Mouse (Mus musculus): ENCODE measurements around the gene Zfp318. TPM values are rescaled to one million over a fixed set of nuclear protein-coding genes. Genes with fewer than 3 reads are reported as not detected.

The Zfp318 gene
- total RNA-seq, 1 experiment = 14.0 TPM

DNA sequence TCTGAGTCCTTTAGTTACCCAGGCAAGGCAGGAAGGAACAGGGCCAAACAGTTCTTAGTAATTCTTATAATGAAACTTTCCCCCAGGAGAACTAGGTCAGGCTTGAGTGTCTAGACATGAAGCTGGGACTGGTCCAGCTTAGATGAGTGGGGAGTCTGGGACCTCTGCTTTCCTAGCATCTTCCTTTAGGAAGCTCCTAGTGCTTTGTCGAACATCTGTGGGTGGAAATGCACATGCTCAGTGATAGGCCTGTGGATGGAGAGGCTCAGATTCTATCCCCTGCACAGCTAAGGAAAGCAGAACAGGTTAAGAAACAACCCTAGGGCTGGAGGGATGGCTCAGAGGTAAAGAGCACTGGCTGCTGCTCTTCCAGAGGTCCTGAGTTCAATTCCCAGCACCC, 11.1 kb downstream of the Zfp318 start:
- no peaks in the 10 kb centered on the region for H3K4me1 ChIP-seq (ENCODE audit: control insufficient read depth in 2 of 2, insufficient read depth in 2 of 2, low read length in 2 of 2, poor library complexity in 1 of 2)
- no peak overlapping the region for H3K4me3 ChIP-seq (ENCODE audit: insufficient read depth in 1 of 2, low read depth in 1 of 2, low read length in 2 of 2, poor library complexity in 1 of 2, severe bottlenecking in 1 of 2)
- TF ChIP-seq CHD2 (IDR thresholded peaks at IDR 0.05; ENCODE audit: low read depth, low read length) (no peak), ZC3H11A (IDR thresholded peaks at IDR 0.05; ENCODE audit: borderline replicate concordance, low read depth, low read length) (no peak), HCFC1 (IDR thresholded peaks at IDR 0.05; ENCODE audit: borderline replicate concordance, insufficient read depth, low read length) (no peak)
- no peaks in the 10 kb centered on the region for H3K9me3 ChIP-seq (ENCODE audit: control insufficient read depth, insufficient read depth, low read depth, low read length)
- no peak overlapping the region for H3K9ac ChIP-seq (ENCODE audit: insufficient read depth, low read depth, low read length, poor library complexity, severe bottlenecking)
- H3K27ac ChIP-seq (ENCODE audit: insufficient read depth, low read depth, low read length, poor library complexity, severe bottlenecking) = no peak overlapping the region
- no peak for DNase-seq (ENCODE audit: low read depth, low spot score)
- H3K36me3 ChIP-seq (ENCODE audit: control insufficient read depth, insufficient read depth, low read length, poor library complexity, severe bottlenecking) = peaks cover 9% of the 10 kb centered on the region
- in situ Hi-C loops (cut with MboI; ENCODE audit: low sequenced_read_pairs in 2 of 2, unreplicated experiment in 2 of 2) = no loop called here

DNA sequence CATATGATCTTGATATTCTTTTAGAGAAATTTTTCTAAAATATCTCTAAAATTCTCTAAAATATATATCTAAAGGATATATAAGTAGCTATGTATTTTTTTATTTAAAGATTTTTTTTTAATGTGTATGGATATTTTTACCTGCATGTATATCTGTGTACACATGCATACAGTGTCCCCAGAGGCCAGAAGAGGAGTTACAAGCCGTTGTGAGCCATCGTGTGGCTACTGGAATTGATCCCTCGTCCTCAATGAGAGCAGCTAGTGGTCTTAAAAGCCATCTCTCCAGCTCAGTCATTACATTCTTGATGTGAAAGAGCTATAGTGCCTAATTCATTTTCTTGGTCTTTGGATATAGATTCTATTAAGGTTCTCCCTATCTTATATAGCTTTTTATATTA, 24.9 kb downstream of the Zfp318 start:
- Histone ChIP-seq H3K9ac (ENCODE audit: insufficient read depth, low read depth, low read length, poor library complexity, severe bottlenecking) (no peak overlapping the region), H3K27ac (ENCODE audit: insufficient read depth, low read depth, low read length, poor library complexity, severe bottlenecking) (no peak overlapping the region), H3K4me1 (ENCODE audit: control insufficient read depth in 2 of 2, insufficient read depth in 2 of 2, low read length in 2 of 2, poor library complexity in 1 of 2) (peaks cover 0 to 2% of the 10 kb centered on the region in 2 experiments; a peak in 1 of 4 replicates), H3K4me3 (ENCODE audit: insufficient read depth in 1 of 2, low read depth in 1 of 2, low read length in 2 of 2, poor library complexity in 1 of 2, severe bottlenecking in 1 of 2) (no peak overlapping the region), H3K9me3 (ENCODE audit: control insufficient read depth, insufficient read depth, low read depth, low read length) (no peaks in the 10 kb centered on the region), H3K36me3 (ENCODE audit: control insufficient read depth, insufficient read depth, low read length, poor library complexity, severe bottlenecking) (peaks cover 13% of the 10 kb centered on the region)
- in situ Hi-C loops (cut with MboI; ENCODE audit: low sequenced_read_pairs in 2 of 2, unreplicated experiment in 2 of 2) = no loop called here
- TF ChIP-seq CHD2 (IDR thresholded peaks at IDR 0.05; ENCODE audit: low read depth, low read length) = no peak
- no peak for TF ChIP-seq ZC3H11A (IDR thresholded peaks at IDR 0.05; ENCODE audit: borderline replicate concordance, low read depth, low read length)
- TF ChIP-seq MAFK (IDR thresholded peaks at IDR 0.05; ENCODE audit: insufficient read depth, low read depth, low read length) = no peak
- TF ChIP-seq HCFC1 (IDR thresholded peaks at IDR 0.05; ENCODE audit: borderline replicate concordance, insufficient read depth, low read length) = no peak
- TF ChIP-seq ZNF384 (IDR thresholded peaks at IDR 0.05; ENCODE audit: low read depth, low read length) = no peak
- no peak for DNase-seq (ENCODE audit: low read depth, low spot score)

DNA sequence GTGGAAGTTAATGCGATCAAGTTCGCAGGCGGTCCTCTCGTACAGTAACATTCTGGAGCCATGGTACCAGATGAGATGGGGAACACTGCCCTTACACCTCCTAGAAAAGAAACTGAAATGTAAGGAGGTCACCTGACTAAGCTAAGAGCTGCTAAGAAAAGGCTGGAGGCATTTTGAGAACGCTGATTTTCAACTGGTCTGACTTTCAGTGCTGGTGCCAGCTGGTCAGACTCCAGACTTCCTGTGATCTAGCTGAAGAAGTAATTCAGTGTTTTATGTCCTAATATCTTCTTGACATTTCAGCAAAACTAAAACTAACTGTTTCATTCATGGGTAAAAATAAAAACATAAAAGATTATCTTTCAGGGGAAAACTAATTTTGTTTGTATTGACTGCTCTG, 35.1 kb downstream of the Zfp318 start:
- DNase-seq (ENCODE audit: low read depth, low spot score) = no peak
- in situ Hi-C loops (cut with MboI; ENCODE audit: low sequenced_read_pairs in 2 of 2, unreplicated experiment in 2 of 2) = no loop called here
- no peak overlapping the region for H3K9ac ChIP-seq (ENCODE audit: insufficient read depth, low read depth, low read length, poor library complexity, severe bottlenecking)
- H3K4me1 ChIP-seq (ENCODE audit: control insufficient read depth in 2 of 2, insufficient read depth in 2 of 2, low read length in 2 of 2, poor library complexity in 1 of 2) = no peaks in the 10 kb centered on the region
- TF ChIP-seq CHD2 (IDR thresholded peaks at IDR 0.05; ENCODE audit: low read depth, low read length) = no peak
- no peak for TF ChIP-seq HCFC1 (IDR thresholded peaks at IDR 0.05; ENCODE audit: borderline replicate concordance, insufficient read depth, low read length)
- no peak for TF ChIP-seq MAFK (IDR thresholded peaks at IDR 0.05; ENCODE audit: insufficient read depth, low read depth, low read length)
- TF ChIP-seq ZC3H11A (IDR thresholded peaks at IDR 0.05; ENCODE audit: borderline replicate concordance, low read depth, low read length) = no peak
- TF ChIP-seq ZNF384 (IDR thresholded peaks at IDR 0.05; ENCODE audit: low read depth, low read length) = no peak
- no peaks in the 10 kb centered on the region for H3K36me3 ChIP-seq (ENCODE audit: control insufficient read depth, insufficient read depth, low read length, poor library complexity, severe bottlenecking)
- no peak overlapping the region for H3K4me3 ChIP-seq (ENCODE audit: insufficient read depth in 1 of 2, low read depth in 1 of 2, low read length in 2 of 2, poor library complexity in 1 of 2, severe bottlenecking in 1 of 2)
- H3K27ac ChIP-seq (ENCODE audit: insufficient read depth, low read depth, low read length, poor library complexity, severe bottlenecking) = no peak overlapping the region
- no peaks in the 10 kb centered on the region for H3K9me3 ChIP-seq (ENCODE audit: control insufficient read depth, insufficient read depth, low read depth, low read length)

- TF ChIP-seq ZC3H11A (IDR thresholded peaks at IDR 0.05; ENCODE audit: borderline replicate concordance, low read depth, low read length) (no peak), MAFK (IDR thresholded peaks at IDR 0.05; ENCODE audit: insufficient read depth, low read depth, low read length) (no peak), CHD2 (IDR thresholded peaks at IDR 0.05; ENCODE audit: low read depth, low read length) (no peak), HCFC1 (IDR thresholded peaks at IDR 0.05; ENCODE audit: borderline replicate concordance, insufficient read depth, low read length) (no peak), ZNF384 (IDR thresholded peaks at IDR 0.05; ENCODE audit: low read depth, low read length) (no peak)
- Histone ChIP-seq H3K36me3 (ENCODE audit: control insufficient read depth, insufficient read depth, low read length, poor library complexity, severe bottlenecking) (no peaks in the 10 kb centered on the region), H3K27ac (ENCODE audit: insufficient read depth, low read depth, low read length, poor library complexity, severe bottlenecking) (no peak overlapping the region), H3K4me1 (ENCODE audit: control insufficient read depth in 2 of 2, insufficient read depth in 2 of 2, low read length in 2 of 2, poor library complexity in 1 of 2) (no peaks in the 10 kb centered on the region), H3K9ac (ENCODE audit: insufficient read depth, low read depth, low read length, poor library complexity, severe bottlenecking) (no peak overlapping the region), H3K9me3 (ENCODE audit: control insufficient read depth, insufficient read depth, low read depth, low read length) (no peaks in the 10 kb centered on the region), H3K4me3 (ENCODE audit: insufficient read depth in 1 of 2, low read depth in 1 of 2, low read length in 2 of 2, poor library complexity in 1 of 2, severe bottlenecking in 1 of 2) (no peak overlapping the region)
- no peak for DNase-seq (ENCODE audit: low read depth, low spot score)
- in situ Hi-C loops (cut with MboI; ENCODE audit: low sequenced_read_pairs in 2 of 2, unreplicated experiment in 2 of 2) = no loop called here
Observed at GRCm38 (mm10) chr17:46419717-46420116, 36.2 kb downstream of the Zfp318 start.

DNA sequence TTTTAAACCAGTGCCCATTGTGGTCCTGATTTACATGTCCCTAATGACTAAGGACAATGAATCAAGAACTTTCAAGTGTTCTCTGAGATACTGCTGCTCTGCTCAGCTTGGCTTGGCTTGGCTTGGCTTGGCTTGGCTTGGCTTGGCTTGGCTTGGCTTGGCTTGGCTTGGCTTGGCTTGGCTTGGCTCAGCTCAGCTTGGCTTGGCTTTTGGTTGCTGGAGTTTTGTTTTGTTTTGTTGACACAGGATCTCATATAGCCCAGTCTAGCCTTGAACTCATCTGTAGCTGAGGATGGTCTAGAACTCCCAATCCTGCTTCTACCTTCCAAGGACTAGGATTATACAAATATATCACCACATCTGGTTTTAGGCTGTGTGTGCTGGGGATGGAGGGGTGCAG, 43.0 kb downstream of the Zfp318 start:
- DNase-seq (ENCODE audit: low read depth, low spot score) = no peak
- H3K9ac ChIP-seq (ENCODE audit: insufficient read depth, low read depth, low read length, poor library complexity, severe bottlenecking) = no peak overlapping the region
- peaks cover 0 to 6% of the 10 kb centered on the region in 2 experiments; a peak in 1 of 4 replicates for H3K4me1 ChIP-seq (ENCODE audit: control insufficient read depth in 2 of 2, insufficient read depth in 2 of 2, low read length in 2 of 2, poor library complexity in 1 of 2)
- TF ChIP-seq MAFK (IDR thresholded peaks at IDR 0.05; ENCODE audit: insufficient read depth, low read depth, low read length) (no peak), CHD2 (IDR thresholded peaks at IDR 0.05; ENCODE audit: low read depth, low read length) (no peak), ZNF384 (IDR thresholded peaks at IDR 0.05; ENCODE audit: low read depth, low read length) (no peak), ZC3H11A (IDR thresholded peaks at IDR 0.05; ENCODE audit: borderline replicate concordance, low read depth, low read length) (no peak), HCFC1 (IDR thresholded peaks at IDR 0.05; ENCODE audit: borderline replicate concordance, insufficient read depth, low read length) (no peak)
- H3K4me3 ChIP-seq (ENCODE audit: insufficient read depth in 1 of 2, low read depth in 1 of 2, low read length in 2 of 2, poor library complexity in 1 of 2, severe bottlenecking in 1 of 2) = no peak overlapping the region
- H3K9me3 ChIP-seq (ENCODE audit: control insufficient read depth, insufficient read depth, low read depth, low read length) = no peaks in the 10 kb centered on the region
- in situ Hi-C loops (cut with MboI; ENCODE audit: low sequenced_read_pairs in 2 of 2, unreplicated experiment in 2 of 2) = no loop called here
- H3K36me3 ChIP-seq (ENCODE audit: control insufficient read depth, insufficient read depth, low read length, poor library complexity, severe bottlenecking) = no peaks in the 10 kb centered on the region
- no peak overlapping the region for H3K27ac ChIP-seq (ENCODE audit: insufficient read depth, low read depth, low read length, poor library complexity, severe bottlenecking)

All from ES-E14 (cell line).